Mouse (Mus musculus): ENCODE results near the gene Adh7.

Adh7 gene

GRCm38 (mm10) chr3:138217631-138218264, at the start of gene Adh7:
Gene Adh7 (plus strand): TSS chr3:138217760.
- no peaks in the 10 kb centered on the region for H3K9me3 ChIP-seq (ENCODE audit: low read length)
- H3K27me3 ChIP-seq (ENCODE audit: insufficient read depth, low read length), result peaks cover 5% of the 10 kb centered on the region; the same call in 1 of the 2 replicates
- H3K4me3 ChIP-seq (replicated peaks; ENCODE audit: low read length), result no peak within 1 kb of the TSS
- no peaks in the 10 kb centered on the region for H3K36me3 ChIP-seq (ENCODE audit: insufficient read depth, low read length)
- TF ChIP-seq NANOG (IDR thresholded peaks at IDR 0.05; ENCODE audit: borderline replicate concordance, low read length) (no peak), CTCF (conservative IDR thresholded peaks at IDR 0.05; ENCODE audit: low read length) (no peak), POU5F1 (IDR thresholded peaks at IDR 0.05; ENCODE audit: borderline replicate concordance, low read length) (no peak)
- peaks cover 22% of the 10 kb centered on the region for H3K4me1 ChIP-seq (replicated peaks; ENCODE audit: low read depth, low read length)

DNA sequence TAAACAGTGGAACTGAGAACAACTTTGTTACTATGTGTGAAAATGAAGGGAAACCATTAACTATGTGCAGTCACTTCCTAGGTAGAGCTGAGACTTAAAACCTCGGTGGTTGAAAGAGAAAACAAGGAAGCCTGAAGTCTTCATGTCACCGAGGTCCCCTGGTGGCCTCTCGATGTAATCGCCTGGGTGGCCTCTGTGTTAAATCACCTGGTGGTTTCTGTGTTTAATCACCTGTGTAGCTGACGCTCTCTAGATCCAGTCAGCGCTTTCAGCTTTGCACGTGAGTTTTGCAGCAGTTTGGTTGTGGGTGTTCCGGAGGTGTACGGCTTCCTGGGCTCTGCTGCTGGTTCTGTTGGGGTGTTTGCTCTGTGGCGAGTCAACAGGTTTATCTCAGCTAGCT, 44.3 kb upstream of the Adh7 start:
- peaks cover 11% of the 10 kb centered on the region; the same call in 1 of the 2 replicates for H3K27me3 ChIP-seq (ENCODE audit: insufficient read depth, low read length)
- no peak overlapping the region for H3K4me3 ChIP-seq (replicated peaks; ENCODE audit: low read length)
- TF ChIP-seq POU5F1 (IDR thresholded peaks at IDR 0.05; ENCODE audit: borderline replicate concordance, low read length) (no peak), CTCF (conservative IDR thresholded peaks at IDR 0.05; ENCODE audit: low read length) (no peak), NANOG (IDR thresholded peaks at IDR 0.05; ENCODE audit: borderline replicate concordance, low read length) (no peak)
- no peaks in the 10 kb centered on the region for H3K9me3 ChIP-seq (ENCODE audit: low read length)
- no peaks in the 10 kb centered on the region for H3K36me3 ChIP-seq (ENCODE audit: insufficient read depth, low read length)
- H3K4me1 ChIP-seq (replicated peaks; ENCODE audit: low read depth, low read length), result no peaks in the 10 kb centered on the region; the same call in 1 of the 2 replicates

DNA sequence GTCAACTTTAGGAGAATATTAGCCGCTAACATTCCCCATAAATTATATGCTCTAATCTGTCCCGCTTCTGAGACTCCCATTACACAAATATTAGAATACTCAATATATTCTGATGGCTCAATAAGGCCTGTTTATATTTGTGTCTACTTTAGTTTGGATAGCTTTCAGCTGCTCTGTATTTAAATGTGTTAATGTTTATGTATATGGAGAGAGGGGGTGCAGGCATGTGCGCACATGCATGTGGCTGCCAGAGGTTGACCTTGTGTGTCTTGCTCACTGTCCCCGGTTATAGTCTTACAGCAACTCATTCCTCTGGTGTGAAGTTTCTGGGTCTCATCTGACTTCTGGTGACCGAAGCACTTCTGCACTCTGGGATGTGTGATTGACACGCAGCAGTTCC, 42.0 kb upstream of the Adh7 start:
- H3K4me1 ChIP-seq (replicated peaks; ENCODE audit: low read depth, low read length), result no peaks in the 10 kb centered on the region; the same call in 1 of the 2 replicates
- no peak for TF ChIP-seq NANOG (IDR thresholded peaks at IDR 0.05; ENCODE audit: borderline replicate concordance, low read length)
- no peak for TF ChIP-seq POU5F1 (IDR thresholded peaks at IDR 0.05; ENCODE audit: borderline replicate concordance, low read length)
- TF ChIP-seq CTCF (conservative IDR thresholded peaks at IDR 0.05; ENCODE audit: low read length), result no peak
- no peak overlapping the region for H3K4me3 ChIP-seq (replicated peaks; ENCODE audit: low read length)

GRCm38 (mm10) chr3:138182019-138182418, 35.5 kb upstream of the Adh7 start:
- TF ChIP-seq NANOG (IDR thresholded peaks at IDR 0.05; ENCODE audit: borderline replicate concordance, low read length) (no peak), CTCF (conservative IDR thresholded peaks at IDR 0.05; ENCODE audit: low read length) (no peak), POU5F1 (IDR thresholded peaks at IDR 0.05; ENCODE audit: borderline replicate concordance, low read length) (no peak)
- Histone ChIP-seq H3K27me3 (ENCODE audit: insufficient read depth, low read length) (no peaks in the 10 kb centered on the region), H3K4me3 (replicated peaks; ENCODE audit: low read length) (no peak overlapping the region)

More for the DNA sequence above, 42.0 kb upstream of the Adh7 start:
- no peaks in the 10 kb centered on the region for H3K36me3 ChIP-seq (ENCODE audit: insufficient read depth, low read length)
- H3K9me3 ChIP-seq (ENCODE audit: low read length), result no peaks in the 10 kb centered on the region
- H3K27me3 ChIP-seq (ENCODE audit: insufficient read depth, low read length), result peaks cover 11% of the 10 kb centered on the region; the same call in 1 of the 2 replicates

GRCm38 (mm10) chr3:138183371-138183770, 34.2 kb upstream of the Adh7 start:
- no peaks in the 10 kb centered on the region for H3K9me3 ChIP-seq (ENCODE audit: low read length)
- H3K36me3 ChIP-seq (ENCODE audit: insufficient read depth, low read length), result no peaks in the 10 kb centered on the region
- TF ChIP-seq NANOG (IDR thresholded peaks at IDR 0.05; ENCODE audit: borderline replicate concordance, low read length), result no peak
- TF ChIP-seq CTCF (conservative IDR thresholded peaks at IDR 0.05; ENCODE audit: low read length), result no peak
- TF ChIP-seq POU5F1 (IDR thresholded peaks at IDR 0.05; ENCODE audit: borderline replicate concordance, low read length), result no peak
- no peaks in the 10 kb centered on the region for H3K27me3 ChIP-seq (ENCODE audit: insufficient read depth, low read length)
- no peaks in the 10 kb centered on the region for H3K4me1 ChIP-seq (replicated peaks; ENCODE audit: low read depth, low read length)
- no peak overlapping the region for H3K4me3 ChIP-seq (replicated peaks; ENCODE audit: low read length)

More at GRCm38 (mm10) chr3:138182019-138182418, 35.5 kb upstream of the Adh7 start:
- no peaks in the 10 kb centered on the region for H3K9me3 ChIP-seq (ENCODE audit: low read length)
- no peaks in the 10 kb centered on the region for H3K36me3 ChIP-seq (ENCODE audit: insufficient read depth, low read length)
- no peaks in the 10 kb centered on the region for H3K4me1 ChIP-seq (replicated peaks; ENCODE audit: low read depth, low read length)

DNA sequence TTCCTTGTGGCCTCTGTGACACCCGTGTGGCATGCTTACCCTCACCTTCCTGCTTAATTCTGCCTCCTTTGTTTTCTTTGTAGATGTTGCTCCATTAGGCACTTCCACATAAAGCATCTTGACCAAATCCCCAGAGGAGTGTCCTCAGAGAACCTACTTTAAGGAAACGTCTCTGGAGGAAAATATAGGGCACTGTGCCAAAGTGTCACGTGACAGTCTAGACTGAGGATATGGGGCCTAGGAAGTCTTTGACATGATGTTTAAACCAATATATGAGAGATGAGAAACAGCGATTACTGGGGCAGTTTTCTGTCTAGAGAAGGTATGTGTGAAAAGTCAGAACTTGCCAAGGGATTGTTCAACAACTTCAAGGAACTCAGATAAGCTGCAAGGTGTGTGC, 32.3 kb upstream of the Adh7 start:
- Histone ChIP-seq H3K4me1 (replicated peaks; ENCODE audit: low read depth, low read length) (no peaks in the 10 kb centered on the region), H3K9me3 (ENCODE audit: low read length) (no peaks in the 10 kb centered on the region), H3K27me3 (ENCODE audit: insufficient read depth, low read length) (no peaks in the 10 kb centered on the region), H3K4me3 (replicated peaks; ENCODE audit: low read length) (no peak overlapping the region), H3K36me3 (ENCODE audit: insufficient read depth, low read length) (no peaks in the 10 kb centered on the region)
- TF ChIP-seq POU5F1 (IDR thresholded peaks at IDR 0.05; ENCODE audit: borderline replicate concordance, low read length), result no peak
- no peak for TF ChIP-seq NANOG (IDR thresholded peaks at IDR 0.05; ENCODE audit: borderline replicate concordance, low read length)
- TF ChIP-seq CTCF (conservative IDR thresholded peaks at IDR 0.05; ENCODE audit: low read length), result no peak

GRCm38 (mm10) chr3:138185995-138186930, 31.3 kb upstream of the Adh7 start:
- Histone ChIP-seq H3K9me3 (ENCODE audit: low read length) (no peaks in the 10 kb centered on the region), H3K4me3 (replicated peaks; ENCODE audit: low read length) (no peak overlapping the region), H3K4me1 (replicated peaks; ENCODE audit: low read depth, low read length) (no peaks in the 10 kb centered on the region), H3K27me3 (ENCODE audit: insufficient read depth, low read length) (no peaks in the 10 kb centered on the region), H3K36me3 (ENCODE audit: insufficient read depth, low read length) (no peaks in the 10 kb centered on the region)
- TF ChIP-seq POU5F1 (IDR thresholded peaks at IDR 0.05; ENCODE audit: borderline replicate concordance, low read length) (no peak), CTCF (conservative IDR thresholded peaks at IDR 0.05; ENCODE audit: low read length) (no peak), NANOG (IDR thresholded peaks at IDR 0.05; ENCODE audit: borderline replicate concordance, low read length) (no peak)

DNA sequence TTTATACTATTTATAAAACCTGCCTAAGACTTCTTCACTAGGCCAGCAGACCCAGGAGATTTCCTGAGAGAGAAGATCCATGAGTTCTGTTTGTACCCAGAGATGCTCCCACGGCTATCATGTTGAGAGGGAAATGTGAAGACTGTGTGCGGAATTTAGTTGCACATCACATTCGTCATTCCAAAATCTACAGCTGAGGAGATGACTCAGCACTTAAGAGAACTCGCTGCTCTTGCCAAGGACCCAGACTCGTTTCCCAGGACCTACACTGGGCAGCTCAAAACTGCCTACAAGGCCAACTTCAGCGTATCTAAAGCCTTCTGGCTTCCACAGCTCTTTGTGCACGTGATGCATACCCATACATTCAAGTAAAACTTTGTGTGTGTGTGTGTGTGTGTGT, 25.3 kb upstream of the Adh7 start:
- Histone ChIP-seq H3K4me1 (replicated peaks; ENCODE audit: low read depth, low read length) (peaks cover 15% of the 10 kb centered on the region; the same call in 1 of the 2 replicates), H3K36me3 (ENCODE audit: insufficient read depth, low read length) (no peaks in the 10 kb centered on the region), H3K27me3 (ENCODE audit: insufficient read depth, low read length) (peaks cover under 1% of the 10 kb centered on the region; the same call in 1 of the 2 replicates), H3K4me3 (replicated peaks; ENCODE audit: low read length) (no peak overlapping the region), H3K9me3 (ENCODE audit: low read length) (no peaks in the 10 kb centered on the region)
- TF ChIP-seq CTCF (conservative IDR thresholded peaks at IDR 0.05; ENCODE audit: low read length) (no peak), POU5F1 (IDR thresholded peaks at IDR 0.05; ENCODE audit: borderline replicate concordance, low read length) (no peak), NANOG (IDR thresholded peaks at IDR 0.05; ENCODE audit: borderline replicate concordance, low read length) (no peak)

Data from E14TG2a.4 (cell line).